Mouse (Mus musculus) forebrain, embryonic 16.5 days (tissue): Measurements from ENCODE around the gene Btbd6. TPM values are rescaled to one million over a fixed set of nuclear protein-coding genes. Genes with fewer than 3 reads are reported as not detected.

ENCODE experiments used
- ATAC-seq: fragments of 200-750 bp; cut with Nextera tagmentation; 2 replicates; pipeline ENCODE4 v1.8.0; 2017; ENCODE audit warnings: mild to moderate bottlenecking, moderate library complexity
- H3K27ac ChIP-seq: fragments of 300-500 bp; sonication (generic); 2 replicates; pipeline ENCODE4 v1.5.1; 2014; ENCODE audit warnings: low read length, control low read depth
- H3K27me3 ChIP-seq: fragments of 300-500 bp; sonication (generic); replicated peaks from 2 replicates; pipeline ENCODE4 v1.6.1; 2014; ENCODE audit warnings: low read length; ENCODE audit not compliant: control insufficient read depth, insufficient read depth
- H3K36me3 ChIP-seq: fragments of 300-500 bp; sonication (generic); 2 replicates; pipeline ENCODE4 v1.6.1; 2014; ENCODE audit not compliant: control insufficient read depth, insufficient read depth
- H3K4me1 ChIP-seq: fragments of 300-500 bp; sonication (generic); replicated peaks from 2 replicates; pipeline ENCODE4 v1.6.1; 2014; ENCODE audit warnings: low read length; ENCODE audit not compliant: control insufficient read depth, insufficient read depth
- H3K4me2 ChIP-seq: fragments of 300-500 bp; sonication (generic); 2 replicates; pipeline ENCODE4 v1.6.1; 2014; ENCODE audit warnings: mild to moderate bottlenecking, low read length, control low read depth
- H3K4me3 ChIP-seq: fragments of 300-500 bp; sonication (generic); replicated peaks from 2 replicates; pipeline ENCODE4 v1.5.1; 2014; ENCODE audit warnings: mild to moderate bottlenecking, low read length, control low read depth
- H3K9ac ChIP-seq: fragments of 300-500 bp; sonication (generic); replicated peaks from 2 replicates; pipeline ENCODE4 v1.6.1; 2014; ENCODE audit warnings: low read depth, low read length, control low read depth
- H3K9me3 ChIP-seq: fragments of 300-500 bp; sonication (generic); 2 replicates; pipeline ENCODE4 v1.6.1; 2016; ENCODE audit warnings: low read length; ENCODE audit not compliant: control insufficient read depth
- WGBS: fragments of 180-500 bp; shearing (Covaris S2); extraction: QIAGEN DNeasy Blood & Tissue Kit; methylation state at CpG from one replicate; pipeline ENCODE4 v1.1.7; 2014; 5-methylcytosine and 5-hydroxymethylcytosine counted together
- polyA plus RNA-seq: library from polyadenylated mRNA; unstranded; fragments of >200 nt; fragmentation: Nextera tagmentation; extraction: Ambion mirVana; gene quantifications from 2 replicates; pipeline ENCODE4 v1.2.1, GENCODE M21; 2015

Btbd6 gene
- polyA plus RNA-seq, 1 experiment from 2014 or later, result 49.7 TPM

DNA sequence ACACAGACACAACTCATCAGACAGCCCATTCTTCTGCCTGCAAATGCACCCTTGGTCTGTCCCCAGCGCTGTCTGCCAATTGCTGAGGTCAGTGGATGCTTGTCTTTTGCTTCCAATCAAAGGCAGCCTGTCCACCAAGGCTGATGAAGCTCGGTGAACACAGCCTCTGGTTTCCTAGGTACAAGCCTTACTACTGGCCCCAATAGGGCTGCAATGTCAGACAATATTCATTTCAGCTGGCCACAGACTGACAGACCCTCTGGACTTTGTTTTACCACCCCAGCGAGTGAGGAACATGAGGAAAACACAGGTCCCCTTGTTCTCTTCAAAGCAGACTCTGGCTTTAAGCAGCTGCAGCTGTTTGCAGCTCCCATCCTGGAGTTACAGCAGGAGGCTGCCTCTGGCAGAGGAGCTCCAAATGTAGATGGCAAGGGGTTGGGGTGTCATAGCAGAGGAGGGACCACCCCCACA, 36.8 kb downstream of the Btbd6 start:
- no peak for ATAC-seq

DNA sequence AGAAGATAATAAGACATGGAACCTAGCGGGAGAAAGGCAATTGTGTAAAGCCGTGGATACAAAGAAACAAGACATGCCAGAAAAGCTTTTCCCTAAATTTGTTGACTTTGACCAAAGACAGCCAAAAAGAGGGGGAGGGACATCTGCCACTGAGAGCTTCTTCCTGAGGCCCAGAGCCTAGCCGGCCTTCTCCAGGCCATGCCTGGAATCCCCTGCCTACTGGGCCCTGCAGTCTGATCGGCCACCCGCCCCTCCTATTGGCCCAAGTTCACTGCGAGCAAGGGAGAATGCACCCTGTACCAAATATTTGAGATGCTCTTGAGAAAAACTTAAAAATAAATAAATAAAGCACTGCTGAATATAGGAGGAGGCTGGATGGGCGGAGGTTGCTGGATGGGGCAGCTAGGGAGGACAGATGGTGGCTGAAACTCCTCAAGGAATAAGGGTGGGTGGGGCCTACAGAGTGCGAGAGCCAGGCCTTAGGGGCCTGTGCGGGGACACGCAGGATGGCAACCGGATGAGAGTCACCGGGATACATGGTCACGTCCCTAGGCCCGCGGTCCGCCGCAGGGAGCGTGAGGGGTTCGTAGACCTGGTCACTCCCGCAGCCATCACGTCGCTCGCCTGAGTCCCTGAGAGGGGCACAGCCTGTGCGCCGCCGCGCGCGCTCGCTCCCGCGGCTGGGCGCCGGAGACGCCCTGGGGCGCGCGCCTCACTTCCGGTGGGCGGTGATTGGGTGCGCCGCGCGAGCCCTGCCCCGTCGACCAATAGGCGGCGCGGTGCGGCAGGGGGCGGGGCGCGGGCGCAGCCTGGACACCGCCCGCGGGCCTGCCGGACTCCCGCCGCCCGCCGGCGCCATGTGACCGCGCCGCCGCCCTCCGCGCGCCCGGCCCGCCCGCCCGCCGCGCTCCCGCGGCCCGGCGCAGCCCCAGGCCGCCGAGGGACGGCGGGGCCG, 37.6 kb downstream of the Btbd6 start, which contains the start of gene Pacs2:
Gene Pacs2 (plus strand): TSS at position 905 of the 955 bp plus-strand sequence.
- peak within 1 kb of the TSS; percentile 93 for H3K27ac ChIP-seq
- WGBS, result 3% methylated on average over 68 of the region's 85 CpGs
- peak within 1 kb of the TSS; percentile 96 for H3K9ac ChIP-seq
- H3K4me1 ChIP-seq, result peaks cover 28% of the 10 kb centered on the region
- peak; percentile 91 for ATAC-seq
- no peaks in the 10 kb centered on the region for H3K9me3 ChIP-seq
- no peaks in the 10 kb centered on the region for H3K27me3 ChIP-seq
- peak within 1 kb of the TSS; percentile 73 for H3K4me2 ChIP-seq
- H3K36me3 ChIP-seq, result no peaks in the 10 kb centered on the region
- H3K4me3 ChIP-seq, result peak within 1 kb of the TSS; percentile 90

More for the DNA sequence above, 36.8 kb downstream of the Btbd6 start:
- no peaks in the 10 kb centered on the region for H3K36me3 ChIP-seq
- peaks cover 28% of the 10 kb centered on the region for H3K4me1 ChIP-seq
- no peaks in the 10 kb centered on the region for H3K9me3 ChIP-seq
- WGBS, result 60% methylated on average over 3 of the region's 3 CpGs
- H3K4me3 ChIP-seq, result no peak overlapping the region
- peak overlapping the region; percentile 73 for H3K4me2 ChIP-seq
- peak overlapping the region; percentile 93 for H3K9ac ChIP-seq
- no peaks in the 10 kb centered on the region for H3K27me3 ChIP-seq
- H3K27ac ChIP-seq, result peak overlapping the region; percentile 93

DNA sequence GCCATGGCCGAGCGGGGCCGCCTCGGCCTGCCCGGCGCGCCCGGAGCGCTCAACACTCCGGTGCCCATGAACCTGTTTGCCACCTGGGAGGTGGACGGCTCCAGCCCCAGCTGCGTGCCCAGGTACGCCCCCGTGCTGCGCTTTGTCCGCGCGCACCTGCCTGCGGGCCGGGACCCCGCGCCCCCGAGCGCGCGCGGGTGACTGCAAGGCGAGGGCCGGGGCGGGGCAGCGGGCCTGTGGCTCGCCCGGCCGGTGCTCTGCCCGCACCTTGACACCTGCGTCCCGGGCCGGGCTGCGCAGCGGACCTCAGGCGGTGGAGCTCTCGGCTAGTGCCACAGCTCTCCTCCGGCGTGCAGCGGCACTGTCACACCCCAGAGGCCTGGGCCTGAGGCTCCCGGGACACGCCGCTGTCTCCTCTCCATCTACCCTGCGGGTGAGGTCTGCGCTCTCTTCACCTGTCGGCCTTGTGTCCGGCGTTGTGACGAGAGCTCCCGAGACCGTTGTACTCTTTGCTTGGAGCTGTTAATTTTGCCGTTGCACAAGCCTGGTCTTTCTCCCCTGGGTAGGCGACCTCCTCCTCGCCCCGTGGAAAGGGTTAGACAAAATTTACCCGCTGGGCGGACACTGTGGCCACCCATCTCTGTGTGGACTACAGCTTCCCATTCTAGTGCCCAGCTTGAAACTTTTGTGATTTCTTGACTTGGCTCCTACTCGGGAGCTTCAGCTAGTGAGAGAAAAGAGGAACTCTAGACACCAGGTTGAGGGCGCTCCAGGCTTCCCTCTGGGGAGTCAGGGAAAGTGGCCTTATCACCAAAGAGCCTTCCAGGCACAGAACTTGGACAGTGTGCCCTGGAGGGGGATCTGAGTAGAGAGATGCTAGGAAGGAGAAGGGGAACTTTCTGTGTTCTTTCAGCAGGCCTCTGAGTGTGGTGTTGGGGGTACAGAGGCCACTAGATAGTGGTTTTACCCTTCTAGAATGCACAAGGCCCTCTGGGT, 38.6 kb downstream of the Btbd6 start:
- Histone ChIP-seq H3K4me3 (peak overlapping the region; percentile 90), H3K9ac (peak overlapping the region; percentile 96), H3K4me2 (peak overlapping the region; percentile 60), H3K4me1 (peaks cover 28% of the 10 kb centered on the region), H3K27ac (peak overlapping the region; percentile 72), H3K27me3 (no peaks in the 10 kb centered on the region), H3K9me3 (no peaks in the 10 kb centered on the region), H3K36me3 (no peaks in the 10 kb centered on the region)
- ATAC-seq, result peak; percentile 15; the same call in 1 of the 2 replicates
- WGBS, result 0% methylated on average over 51 of the region's 64 CpGs

DNA sequence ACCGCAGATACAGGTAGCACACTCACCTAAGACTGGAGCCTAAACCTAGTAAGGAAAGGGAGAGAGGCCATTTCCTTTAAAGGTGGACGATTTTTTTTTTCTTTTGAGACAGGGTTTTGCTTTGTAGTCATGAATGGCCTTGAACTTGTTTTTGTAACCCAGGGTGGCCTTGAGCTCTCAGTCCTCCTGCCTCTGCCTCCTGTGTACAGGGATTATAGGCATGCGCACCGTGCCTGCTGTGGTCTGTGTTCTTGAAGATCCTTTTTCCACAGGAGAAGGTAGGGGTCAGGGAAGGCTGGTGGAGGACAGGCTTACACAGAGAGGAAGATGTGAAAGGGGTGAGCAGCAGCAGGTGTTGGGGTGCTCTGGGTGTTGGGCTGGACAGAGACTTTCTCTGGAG, 39.7 kb downstream of the Btbd6 start:
- Histone ChIP-seq H3K4me2 (peak overlapping the region; percentile 60), H3K9ac (no peak overlapping the region), H3K4me1 (peaks cover 28% of the 10 kb centered on the region), H3K9me3 (no peaks in the 10 kb centered on the region), H3K4me3 (peak overlapping the region; percentile 90; the same call in 1 of the 2 replicates), H3K36me3 (no peaks in the 10 kb centered on the region; the same call in 1 of the 2 replicates), H3K27ac (no peak overlapping the region), H3K27me3 (no peaks in the 10 kb centered on the region)
- no peak for ATAC-seq
- 67% methylated on average over 4 of the region's 4 CpGs for WGBS

DNA sequence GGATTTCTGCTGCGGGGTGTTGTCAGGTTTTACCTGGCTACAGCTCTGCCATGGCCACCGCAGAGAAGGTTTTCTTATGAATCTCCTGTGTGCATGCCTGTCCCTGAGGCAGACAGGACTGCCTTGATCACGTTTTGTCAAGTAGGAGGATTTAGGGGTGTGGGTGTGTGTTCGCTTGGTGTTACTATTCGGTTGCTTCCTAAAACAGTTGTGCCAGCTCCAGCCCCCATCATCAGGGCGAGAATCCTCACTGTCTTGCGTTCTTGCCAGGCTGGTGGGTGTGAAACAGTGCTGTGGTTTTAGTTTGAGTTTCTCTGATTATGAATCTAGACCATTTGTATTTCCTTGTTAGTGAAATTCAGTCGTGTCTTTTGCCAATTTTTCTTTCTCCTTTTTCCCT, 40.7 kb downstream of the Btbd6 start:
- H3K4me2 ChIP-seq, result no peak overlapping the region
- H3K4me1 ChIP-seq, result peaks cover 28% of the 10 kb centered on the region
- no peaks in the 10 kb centered on the region for H3K27me3 ChIP-seq
- H3K4me3 ChIP-seq, result no peak overlapping the region
- H3K9me3 ChIP-seq, result no peaks in the 10 kb centered on the region
- no peak for ATAC-seq
- 0 out of 2 replicates have a peak overlapping the region, but pooled peaks have one; percentile 30 for H3K9ac ChIP-seq
- WGBS, result 74% methylated on average over 8 of the region's 8 CpGs
- no peaks in the 10 kb centered on the region; the same call in 1 of the 2 replicates for H3K36me3 ChIP-seq
- no peak overlapping the region for H3K27ac ChIP-seq

DNA sequence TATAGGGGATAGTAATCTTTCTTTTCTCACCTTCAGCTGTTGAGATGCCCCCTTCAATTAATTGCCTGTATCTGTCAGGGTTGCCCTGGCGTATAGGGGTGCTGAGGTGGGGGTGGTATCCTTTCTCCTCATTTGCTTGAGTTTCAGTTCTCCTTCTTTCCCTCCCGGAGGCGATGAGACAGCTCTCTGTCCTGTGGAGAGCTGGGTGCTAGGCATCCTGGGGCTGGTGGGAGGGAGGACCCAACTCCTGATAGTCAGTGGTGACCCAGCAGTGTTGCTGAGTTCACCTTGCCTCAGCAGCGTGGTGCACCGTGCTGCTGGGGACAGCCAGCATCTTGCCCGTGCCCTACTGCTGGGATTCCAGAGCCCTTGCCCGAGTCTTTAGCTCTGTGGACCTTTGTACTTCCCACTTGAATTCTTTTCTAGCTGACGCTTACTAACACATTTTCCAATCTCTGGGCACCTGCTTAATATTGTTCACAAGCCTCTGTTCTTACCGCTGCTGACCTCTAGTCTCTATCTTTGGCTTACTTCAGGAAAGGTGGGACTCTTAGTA, 41.2 kb downstream of the Btbd6 start:
- no peak overlapping the region for H3K27ac ChIP-seq
- H3K27me3 ChIP-seq, result no peaks in the 10 kb centered on the region
- H3K36me3 ChIP-seq, result no peaks in the 10 kb centered on the region; the same call in 1 of the 2 replicates
- WGBS, result 79% methylated on average over 9 of the region's 9 CpGs
- H3K9me3 ChIP-seq, result no peaks in the 10 kb centered on the region
- no peak overlapping the region for H3K4me2 ChIP-seq
- peaks cover 28% of the 10 kb centered on the region for H3K4me1 ChIP-seq
- H3K9ac ChIP-seq, result no peak overlapping the region
- H3K4me3 ChIP-seq, result no peak overlapping the region
- ATAC-seq, result no peak

DNA sequence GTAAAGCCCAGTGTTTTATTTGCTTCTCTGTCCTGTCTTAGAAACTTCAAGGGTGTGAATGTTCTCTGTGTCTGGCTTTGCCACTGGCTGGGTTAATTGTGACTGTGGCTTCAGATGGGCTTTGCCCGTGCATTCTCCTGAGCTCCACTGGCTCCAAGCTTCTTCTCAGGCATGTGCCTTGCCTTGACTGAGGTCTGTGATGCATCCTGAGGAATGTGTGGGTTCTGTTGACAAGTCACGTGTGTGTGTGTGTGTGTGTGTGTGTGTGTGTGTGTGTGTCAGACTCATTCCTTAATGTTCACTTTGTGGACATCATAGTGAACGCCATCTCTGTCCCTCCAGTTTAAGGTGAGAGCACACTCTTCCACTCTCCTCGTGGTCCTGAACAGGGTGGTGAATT, 42.5 kb downstream of the Btbd6 start:
- ATAC-seq, result no peak
- Histone ChIP-seq H3K4me3 (no peak overlapping the region), H3K4me1 (peaks cover 21% of the 10 kb centered on the region), H3K9ac (no peak overlapping the region), H3K27ac (no peak overlapping the region), H3K27me3 (no peaks in the 10 kb centered on the region), H3K9me3 (no peaks in the 10 kb centered on the region), H3K4me2 (no peak overlapping the region), H3K36me3 (no peaks in the 10 kb centered on the region; the same call in none of the 2 replicates)
- 91% methylated on average over 4 of the region's 4 CpGs for WGBS

DNA sequence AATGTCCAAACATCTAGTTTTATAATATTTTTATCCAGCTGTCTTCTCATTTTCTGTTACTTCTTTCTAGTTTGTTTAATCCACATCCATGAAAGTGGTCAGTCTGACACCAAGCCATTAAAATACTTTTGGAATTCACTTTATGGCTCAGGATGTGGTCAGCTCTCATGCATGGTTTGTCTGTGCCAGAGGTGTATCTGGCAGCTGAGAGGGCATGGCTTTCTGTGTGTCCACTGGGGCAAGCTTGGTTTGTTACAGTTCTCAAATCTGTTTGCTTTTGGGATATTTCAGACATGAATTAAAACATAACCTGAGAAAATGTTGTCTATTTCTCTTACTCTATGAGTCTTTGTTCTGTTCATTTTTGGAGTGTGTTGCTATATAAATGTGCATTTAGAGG, 45.2 kb downstream of the Btbd6 start:
- no peaks in the 10 kb centered on the region; the same call in none of the 2 replicates for H3K36me3 ChIP-seq
- peaks cover 7% of the 10 kb centered on the region for H3K4me1 ChIP-seq
- no peaks in the 10 kb centered on the region for H3K9me3 ChIP-seq
- no peak overlapping the region for H3K9ac ChIP-seq
- H3K27me3 ChIP-seq, result no peaks in the 10 kb centered on the region
- no peak overlapping the region for H3K27ac ChIP-seq
- no peak for ATAC-seq
- H3K4me3 ChIP-seq, result no peak overlapping the region
- H3K4me2 ChIP-seq, result no peak overlapping the region
